Mouse (Mus musculus) ES-E14 (cell line): ENCODE data around the gene Myrf.

Experiments
- CHD2 ChIP-seq: IDR thresholded peaks from 2 replicates; pipeline ENCODE4 v1.6.1; 2014; ENCODE audit warnings: mild to moderate bottlenecking, low read depth, low read length, inconsistent platforms
- HCFC1 ChIP-seq: IDR thresholded peaks from 2 replicates; pipeline ENCODE4 v1.6.1; 2012; ENCODE audit warnings: low read length, inconsistent platforms, borderline replicate concordance; ENCODE audit not compliant: insufficient read depth
- ZNF384 ChIP-seq: IDR thresholded peaks from 2 replicates; pipeline ENCODE4 v1.6.1; 2012; ENCODE audit warnings: low read depth, low read length, inconsistent platforms

DNA sequence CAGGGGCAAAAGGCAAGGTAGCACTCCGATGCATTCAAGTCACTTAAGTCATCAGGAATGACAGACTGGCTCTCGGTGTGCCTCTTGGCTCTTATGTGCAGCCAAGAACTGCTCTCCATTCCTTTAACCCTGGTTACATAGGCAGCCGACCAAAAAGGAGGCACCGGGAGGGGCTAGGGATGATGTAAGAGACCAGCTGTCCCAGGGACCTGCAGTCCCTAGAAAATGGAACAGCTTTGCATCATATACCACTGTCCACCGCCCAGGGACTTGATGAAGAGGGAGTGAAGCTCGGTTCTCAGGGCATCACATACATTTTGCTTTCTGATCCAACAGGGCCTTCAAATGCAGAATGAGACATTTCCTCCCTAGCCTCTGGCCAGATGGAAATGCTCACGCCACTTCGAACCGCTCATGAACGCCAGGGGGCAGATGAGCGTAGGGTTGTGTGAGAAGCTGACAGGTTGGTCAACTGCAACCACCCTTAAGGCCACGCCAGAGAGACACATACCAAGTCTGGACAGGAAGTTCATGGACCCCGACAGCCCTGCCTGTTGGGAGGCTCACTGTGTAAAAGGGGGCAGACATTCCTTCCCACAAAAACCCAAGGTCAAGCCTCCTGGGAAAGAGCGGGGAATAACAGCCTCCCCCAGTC lies 25.8 kb upstream of the Myrf start:
- TF ChIP-seq HCFC1 (no peak), ZNF384 (no peak), CHD2 (no peak)
